Mouse (Mus musculus) hindbrain, embryonic 11.5 days (tissue): ENCODE data around the gene Jaml. TPM values are rescaled to one million over a fixed set of nuclear protein-coding genes. Genes with fewer than 3 reads are reported as not detected.

Source experiments
- ATAC-seq: fragments of 200-750 bp; cut with Nextera tagmentation; 2 replicates; pipeline ENCODE4 v1.8.0; 2017; ENCODE audit warnings: mild to moderate bottlenecking, moderate TSS enrichment, moderate library complexity; ENCODE audit not compliant: low FRiP score
- DNase-seq: peaks from one replicate; pipeline ENCODE4 v3.0.0-alpha.2; 2015; ENCODE audit warnings: low spot score
- H3K27ac ChIP-seq: fragments of 300-500 bp; sonication (generic); 2 replicates; pipeline ENCODE4 v1.5.1; 2014; ENCODE audit warnings: mild to moderate bottlenecking, low read depth, low read length
- H3K27me3 ChIP-seq: fragments of 300-500 bp; sonication (generic); 2 replicates; pipeline ENCODE4 v1.6.1; 2014; ENCODE audit warnings: mild to moderate bottlenecking, low read length, moderate library complexity, mixed read lengths; ENCODE audit not compliant: control insufficient read depth, insufficient read depth
- H3K36me3 ChIP-seq: fragments of 300-500 bp; sonication (generic); 2 replicates; pipeline ENCODE4 v1.6.1; 2014; ENCODE audit warnings: mild to moderate bottlenecking, low read length, moderate library complexity, mixed read lengths; ENCODE audit not compliant: control insufficient read depth, insufficient read depth
- H3K4me1 ChIP-seq: fragments of 300-500 bp; sonication (generic); replicated peaks from 2 replicates; pipeline ENCODE4 v1.6.1; 2014; ENCODE audit warnings: low read length, mixed read lengths; ENCODE audit not compliant: control insufficient read depth, insufficient read depth
- H3K4me2 ChIP-seq: fragments of 300-500 bp; sonication (generic); replicated peaks from 2 replicates; pipeline ENCODE4 v1.6.1; 2014; ENCODE audit warnings: mild to moderate bottlenecking, low read depth, low read length
- H3K4me3 ChIP-seq: fragments of 300-500 bp; sonication (generic); 2 replicates; pipeline ENCODE4 v1.5.1; 2014; ENCODE audit warnings: low read depth, low read length
- H3K9ac ChIP-seq: fragments of 300-500 bp; sonication (generic); 2 replicates; pipeline ENCODE4 v1.6.1; 2014; ENCODE audit warnings: low read depth, low read length
- H3K9me3 ChIP-seq: fragments of 300-500 bp; sonication (generic); 2 replicates; pipeline ENCODE4 v1.6.1; 2016; ENCODE audit warnings: low read length; ENCODE audit not compliant: control insufficient read depth
- WGBS: fragments of 180-500 bp; shearing (Covaris S2); extraction: QIAGEN DNeasy Blood & Tissue Kit; methylation state at CpG from one replicate; pipeline ENCODE4 v1.1.7; 2014; 5-methylcytosine and 5-hydroxymethylcytosine counted together
- polyA plus RNA-seq: library from polyadenylated mRNA; unstranded; fragments of >200 nt; fragmentation: Nextera tagmentation; extraction: Ambion mirVana; gene quantifications from 2 replicates; pipeline ENCODE4 v1.2.1, GENCODE M21; 2014

Jaml gene
- polyA plus RNA-seq, 1 experiment from 2014 or later: 0.31 TPM

- 0 out of 2 replicates have a peak, but pooled peaks cover 9% of the 10 kb centered on the region for H3K4me1 ChIP-seq
- no peaks in the 10 kb centered on the region for H3K36me3 ChIP-seq
- WGBS: under 1% methylated on average over 71 of the region's 76 CpGs
- H3K27me3 ChIP-seq: peaks cover 57% of the 10 kb centered on the region
- peak within 1 kb of the TSS; percentile 91 for H3K4me2 ChIP-seq
- DNase-seq (peak; percentile 68), ATAC-seq (peak; percentile 38; the same call in 1 of the 2 replicates)
- H3K9ac ChIP-seq: peak within 1 kb of the TSS; percentile 37
- no peak within 1 kb of the TSS for H3K27ac ChIP-seq
- H3K9me3 ChIP-seq: no peaks in the 10 kb centered on the region
- H3K4me3 ChIP-seq: peak within 1 kb of the TSS; percentile 46
Measured at GRCm38 (mm10) chr9:45138191-45139032, 59.4 kb downstream of the Jaml start, which contains the start of gene Scn4b. TSS of gene Scn4b (plus strand) at chr9:45138395.

DNA sequence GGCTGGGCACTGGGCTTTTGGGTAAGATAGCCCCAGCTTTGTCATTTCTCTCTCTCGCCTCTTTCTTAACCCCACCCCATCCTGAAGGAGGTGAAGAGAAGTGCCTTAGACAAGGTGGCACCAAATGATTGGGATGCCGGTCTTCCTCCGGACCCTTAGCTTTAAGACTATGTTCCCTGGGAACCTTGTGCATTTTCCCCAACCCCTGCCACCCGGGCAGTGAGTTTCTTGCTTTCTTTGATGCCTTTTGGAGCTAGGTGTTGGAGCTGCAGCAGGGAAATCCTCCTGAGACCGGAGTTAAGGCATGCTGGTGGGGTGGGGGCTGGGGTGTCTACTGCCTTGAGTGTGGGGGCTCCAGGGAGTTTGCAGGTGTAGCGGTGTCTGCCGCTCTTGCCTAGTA, 60.1 kb downstream of the Jaml start:
- WGBS: 6% methylated on average over 7 of the region's 7 CpGs
- H3K27me3 ChIP-seq: peaks cover 57% of the 10 kb centered on the region
- H3K4me3 ChIP-seq: peak overlapping the region; percentile 46
- 0 out of 2 replicates have a peak, but pooled peaks cover 9% of the 10 kb centered on the region for H3K4me1 ChIP-seq
- H3K36me3 ChIP-seq: no peaks in the 10 kb centered on the region
- DNase-seq (no peak), ATAC-seq (no peak)
- no peaks in the 10 kb centered on the region for H3K9me3 ChIP-seq
- H3K9ac ChIP-seq: no peak overlapping the region
- peak overlapping the region; percentile 91 for H3K4me2 ChIP-seq
- no peak overlapping the region for H3K27ac ChIP-seq

- Histone ChIP-seq H3K4me2 (no peak overlapping the region), H3K27me3 (peaks cover 55% of the 10 kb centered on the region), H3K36me3 (no peaks in the 10 kb centered on the region), H3K9ac (no peak overlapping the region), H3K4me3 (no peak overlapping the region), H3K27ac (no peak overlapping the region), H3K9me3 (no peaks in the 10 kb centered on the region), H3K4me1 (peaks cover 11% of the 10 kb centered on the region; the same call in 1 of the 2 replicates)
- ATAC-seq: no peak
- 57% methylated on average over 7 of the region's 7 CpGs for WGBS
- DNase-seq: no peak
Measured at GRCm38 (mm10) chr9:45140945-45141344, 62.0 kb downstream of the Jaml start.

- Histone ChIP-seq H3K36me3 (no peaks in the 10 kb centered on the region), H3K27me3 (peaks cover 46% of the 10 kb centered on the region), H3K9me3 (no peaks in the 10 kb centered on the region), H3K4me3 (no peak overlapping the region), H3K27ac (no peak overlapping the region), H3K4me2 (no peak overlapping the region), H3K9ac (no peak overlapping the region), H3K4me1 (peaks cover 9% of the 10 kb centered on the region; the same call in 1 of the 2 replicates)
- no peak for ATAC-seq
- no peak for DNase-seq
- 54% methylated on average over 3 of the region's 3 CpGs for WGBS
Measured at GRCm38 (mm10) chr9:45142686-45143085, 63.7 kb downstream of the Jaml start.

DNA sequence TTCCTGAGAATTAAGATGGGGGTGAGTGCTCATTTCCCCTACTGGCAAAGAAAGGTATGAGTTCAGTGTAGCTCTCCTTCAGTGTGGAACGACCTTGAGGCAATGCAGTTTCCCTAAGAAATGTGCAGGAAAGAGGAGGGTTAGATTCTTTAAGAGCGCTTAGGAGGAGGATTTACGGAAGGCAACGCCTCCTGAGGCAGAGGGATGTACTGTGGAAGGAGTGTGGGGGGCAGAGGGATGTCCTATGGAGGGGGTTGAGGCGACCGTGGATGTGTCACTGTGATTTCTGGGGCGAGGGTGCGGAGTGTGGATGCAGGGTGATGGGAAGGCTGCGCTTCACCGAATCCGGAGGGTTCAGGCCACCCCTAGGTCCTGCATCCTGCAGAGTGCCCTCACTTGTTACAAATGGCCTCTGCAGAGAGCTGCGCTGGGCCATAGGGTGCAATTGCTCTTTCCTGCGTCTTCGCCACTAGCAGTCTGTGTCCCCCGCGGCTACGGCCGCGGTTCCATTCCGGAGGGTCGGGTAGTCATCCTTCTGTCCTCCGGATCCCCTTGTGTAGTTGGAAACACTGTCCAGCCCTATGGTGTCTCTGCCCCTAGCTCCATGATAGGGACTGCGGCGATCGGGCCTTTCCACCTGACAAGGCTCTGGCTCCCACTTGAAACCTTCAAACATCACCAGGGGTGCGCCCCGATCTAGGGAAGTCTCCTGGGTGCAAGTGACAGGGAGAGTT, 66.7 kb downstream of the Jaml start:
- H3K36me3 ChIP-seq: no peaks in the 10 kb centered on the region
- H3K9me3 ChIP-seq: no peaks in the 10 kb centered on the region
- 4% methylated on average over 27 of the region's 27 CpGs for WGBS
- no peak for ATAC-seq
- no peak for DNase-seq
- H3K4me2 ChIP-seq: peak overlapping the region; percentile 64
- H3K4me1 ChIP-seq: peaks cover 2% of the 10 kb centered on the region; the same call in 1 of the 2 replicates
- peaks cover 16% of the 10 kb centered on the region for H3K27me3 ChIP-seq
- H3K4me3 ChIP-seq: peak overlapping the region; percentile 28
- peak overlapping the region; percentile 20; the same call in 1 of the 2 replicates for H3K9ac ChIP-seq
- H3K27ac ChIP-seq: no peak overlapping the region

DNA sequence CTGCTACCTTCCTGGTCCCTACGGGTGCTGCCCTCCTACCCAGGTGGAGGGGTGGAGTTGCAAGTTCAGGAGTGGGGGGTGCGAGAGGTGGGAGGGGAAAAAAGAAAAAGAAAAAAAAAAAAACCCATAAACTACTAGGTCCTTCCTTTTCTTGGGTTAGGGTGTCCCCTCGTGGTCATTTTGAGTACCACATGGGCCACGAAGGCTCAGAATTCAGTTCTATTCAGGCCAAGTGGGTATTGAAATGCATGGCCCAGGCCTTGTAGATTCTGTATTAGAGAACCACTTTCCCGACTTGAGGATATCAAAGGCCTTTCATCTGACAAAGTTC, 67.2 kb downstream of the Jaml start:
- WGBS: 5% methylated on average over 5 of the region's 5 CpGs
- ATAC-seq: no peak
- H3K27me3 ChIP-seq: peaks cover 16% of the 10 kb centered on the region

DNA sequence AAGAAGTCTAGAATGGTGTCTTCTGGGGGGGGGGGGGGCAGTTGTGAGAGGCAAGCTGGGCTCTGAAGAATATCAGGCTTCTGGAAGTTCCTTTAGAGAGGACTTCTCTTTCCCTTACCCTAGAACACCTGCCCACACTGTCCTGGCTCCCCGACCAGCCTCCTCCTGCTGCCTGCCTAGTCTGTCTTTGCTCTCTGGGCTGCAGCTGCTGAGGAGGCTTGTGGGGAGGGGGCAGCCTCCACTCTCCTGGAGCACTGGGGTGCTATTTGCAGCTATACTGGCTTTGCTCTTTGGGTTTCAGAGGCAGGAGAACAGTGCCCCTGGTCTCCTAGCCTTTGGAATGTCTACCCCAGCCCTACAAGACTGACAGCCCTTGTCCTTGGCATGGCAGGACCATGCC, 72.0 kb downstream of the Jaml start:
- no peak overlapping the region for H3K4me2 ChIP-seq
- no peak overlapping the region for H3K4me3 ChIP-seq
- H3K4me1 ChIP-seq: no peaks in the 10 kb centered on the region
- no peak overlapping the region for H3K27ac ChIP-seq
- no peak overlapping the region for H3K9ac ChIP-seq
- no peaks in the 10 kb centered on the region for H3K36me3 ChIP-seq
- no peak for DNase-seq
- 88% methylated on average over 1 of the region's 1 CpGs for WGBS
- H3K27me3 ChIP-seq: peaks cover 3% of the 10 kb centered on the region; the same call in 1 of the 2 replicates
- H3K9me3 ChIP-seq: no peaks in the 10 kb centered on the region
- no peak for ATAC-seq

More for the DNA sequence above, 67.2 kb downstream of the Jaml start:
- Histone ChIP-seq H3K36me3 (no peaks in the 10 kb centered on the region), H3K9me3 (no peaks in the 10 kb centered on the region), H3K4me2 (peak overlapping the region; percentile 64), H3K9ac (peak overlapping the region; percentile 20; the same call in 1 of the 2 replicates), H3K4me3 (peak overlapping the region; percentile 28), H3K4me1 (peaks cover 2% of the 10 kb centered on the region; the same call in 1 of the 2 replicates), H3K27ac (no peak overlapping the region)
- DNase-seq: peak; percentile 86

- 78% methylated on average over 7 of the region's 7 CpGs for WGBS
- no peaks in the 10 kb centered on the region for H3K36me3 ChIP-seq
Measured at GRCm38 (mm10) chr9:45153361-45153760, 74.4 kb downstream of the Jaml start.

More at GRCm38 (mm10) chr9:45153361-45153760, 74.4 kb downstream of the Jaml start:
- H3K9ac ChIP-seq: no peak overlapping the region
- no peak overlapping the region for H3K27ac ChIP-seq
- DNase-seq (no peak), ATAC-seq (no peak)
- H3K9me3 ChIP-seq: no peaks in the 10 kb centered on the region
- no peak overlapping the region for H3K4me2 ChIP-seq
- no peaks in the 10 kb centered on the region for H3K27me3 ChIP-seq
- no peaks in the 10 kb centered on the region for H3K4me1 ChIP-seq
- H3K4me3 ChIP-seq: no peak overlapping the region
